Mouse (Mus musculus): ENCODE results near the gene Cyp26b1.

DNA sequence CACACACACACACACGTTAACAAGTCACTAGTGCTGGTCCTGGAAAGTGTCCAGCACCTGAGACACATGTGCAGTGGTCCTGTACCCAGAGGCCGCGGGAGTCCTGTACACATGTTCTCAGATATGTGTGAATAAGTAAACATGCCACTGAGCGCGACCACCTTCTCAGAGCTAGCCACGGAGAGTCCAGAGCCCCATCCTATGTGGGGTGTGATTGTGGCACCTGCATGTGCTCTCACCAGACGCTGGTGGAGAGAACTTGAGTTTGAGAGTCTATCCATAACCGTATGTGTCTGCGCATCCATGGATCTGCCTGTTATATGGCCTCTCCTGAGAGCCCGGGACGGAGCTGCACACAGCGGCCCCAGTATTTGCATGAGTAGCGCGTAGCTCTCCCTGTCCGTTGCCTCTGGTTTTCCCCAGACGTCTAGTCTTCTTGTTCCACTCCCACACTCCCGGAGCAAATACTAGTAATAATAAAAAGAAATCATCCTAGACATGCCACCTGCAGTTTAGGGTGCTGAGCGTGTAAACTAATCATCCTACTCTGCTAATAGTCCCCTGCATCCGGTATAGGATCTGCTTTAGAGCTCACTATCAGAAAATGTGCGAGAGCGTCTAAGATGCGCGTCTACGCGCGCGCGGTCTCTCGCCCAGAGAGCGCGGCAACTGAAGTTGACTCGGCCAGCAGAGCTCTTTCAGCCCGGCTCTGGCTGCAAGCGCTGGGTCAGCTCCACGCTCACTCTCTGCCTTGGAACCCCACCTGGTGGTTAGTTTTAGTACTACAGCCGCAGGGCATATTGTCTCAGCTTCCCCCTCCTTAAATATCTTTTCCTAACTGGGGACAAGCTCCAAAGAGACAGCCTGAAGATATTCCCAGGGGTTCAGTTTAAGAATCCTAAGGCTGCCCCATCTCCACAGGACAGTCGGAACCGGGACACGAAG, 3.7 kb downstream of the Cyp26b1 start:
- no peak for TF ChIP-seq SIN3A (IDR thresholded peaks at IDR 0.05; ENCODE audit: low read length)
- TF ChIP-seq CTCF (conservative IDR thresholded peaks at IDR 0.05 in 1 of 2, IDR thresholded peaks at IDR 0.05 in 1 of 2; ENCODE audit: low read depth in 2 of 2, low read length in 2 of 2): peak; percentile 74 to 92
- no peak for TF ChIP-seq MAX (IDR thresholded peaks at IDR 0.05; ENCODE audit: low read length)
- TF ChIP-seq POLR2AphosphoS2 (IDR thresholded peaks at IDR 0.05; ENCODE audit: low read depth, low read length): no peak
- TF ChIP-seq ZMIZ1 (IDR thresholded peaks at IDR 0.05; ENCODE audit: low read depth, low read length): no peak
- TF ChIP-seq TCF12 (IDR thresholded peaks at IDR 0.05; ENCODE audit: low read depth, low read length): no peak
- TF ChIP-seq E2F4 (IDR thresholded peaks at IDR 0.05; ENCODE audit: insufficient replicate concordance, low read depth, low read length): no peak
- TF ChIP-seq POLR2A (IDR thresholded peaks at IDR 0.05; ENCODE audit: low read depth, low read length): no peak
- no peak for TF ChIP-seq RCOR1 (conservative IDR thresholded peaks at IDR 0.05; ENCODE audit: low read depth, low read length)
- no peak for TF ChIP-seq MAFK (IDR thresholded peaks at IDR 0.05; ENCODE audit: insufficient replicate concordance, low read length)
- TF ChIP-seq MYC (IDR thresholded peaks at IDR 0.05; ENCODE audit: low read depth, low read length): no peak
- TF ChIP-seq ELF1 (IDR thresholded peaks at IDR 0.05; ENCODE audit: low read depth, low read length): no peak
